Comparison of ENCODE assay signal across 23 mouse cellular contexts in genomic region chr8:84071921-84072320, GRCm38 (mm10). TPM values are rescaled to one million over a fixed set of nuclear protein-coding genes. Genes with fewer than 3 reads are reported as not detected.
DNase-seq lines count a peak whose midpoint lies in the region; ATAC-seq and TF ChIP-seq lines count a peak whose summit lies in the region.
"Had no signal": no experiment of that assay in that cellular context is flagged by ENCODE, and none has a peak within 500 bp of the region (broad histone marks: within the 10 kb centered on the region; RNA-seq: fewer than 3 reads in every experiment).

No protein-coding gene starts in this region.

- H3K4me3 ChIP-seq in heart, embryonic 13.5 days = no peak overlapping the region
- H3K4me3 ChIP-seq in heart, embryonic 10.5 days = no peak overlapping the region
- H3K4me3 ChIP-seq in left cerebral cortex, adult 2 months = no peak overlapping the region
- no peak overlapping the region for H3K4me3 ChIP-seq in olfactory bulb, adult 2 months (ENCODE audit: insufficient read depth, low read depth, low read length)
- H3K4me3 ChIP-seq: heart, embryonic 15.5 days; hindbrain, embryonic 12.5 days; midbrain, embryonic 15.5 days had no signal

- H3K36me3 ChIP-seq in heart, embryonic 13.5 days = peaks cover 12% of the 10 kb centered on the region
- peaks cover 30% of the 10 kb centered on the region for H3K36me3 ChIP-seq in heart, embryonic 10.5 days
- H3K36me3 ChIP-seq: heart, embryonic 15.5 days had no signal

- H3K4me2 ChIP-seq in heart, embryonic 13.5 days = no peak overlapping the region
- H3K4me2 ChIP-seq: heart, embryonic 15.5 days; hindbrain, embryonic 12.5 days; midbrain, embryonic 15.5 days had no signal

- DNase-seq in heart, embryonic 10.5 days (ENCODE audit: low spot score) = no peak
- no peak for DNase-seq in left cerebral cortex, adult 2 months (ENCODE audit: extremely low spot score in 1 of 2, low spot score in 2 of 2)
- DNase-seq in left cerebral cortex, adult 11 months (ENCODE audit: low spot score) = no peak
- DNase-seq in ovary, postnatal 36 days (ENCODE audit: low spot score) = peak; percentile 21
- no peak for DNase-seq in ovary, postnatal 14 days (ENCODE audit: low spot score)
- no peak for DNase-seq in frontal cortex, postnatal 14 days (ENCODE audit: low spot score in 2 of 2)
- DNase-seq: adrenal gland, adult 2 months; cerebellum, postnatal 10 days; kidney, adult 8-10 months; retina, postnatal 1 day had no signal

- no peaks in the 10 kb centered on the region for H3K27me3 ChIP-seq in heart, embryonic 13.5 days (replicated peaks)
- H3K27me3 ChIP-seq in heart, embryonic 10.5 days (ENCODE audit: insufficient read depth, poor library complexity, severe bottlenecking) = no peaks in the 10 kb centered on the region
- H3K27me3 ChIP-seq: heart, embryonic 15.5 days; hindbrain, embryonic 12.5 days; midbrain, embryonic 15.5 days had no signal

- intact Hi-C loops in left cerebral cortex, adult 2 months (cut with DNase I) = no loop called here

- ATAC-seq in heart, embryonic 13.5 days (ENCODE audit: extremely low read depth, insufficient number of reproducible peaks, low FRiP score, low TSS enrichment) = no peak
- ATAC-seq: forebrain, embryonic 16.5 days; midbrain, embryonic 15.5 days had no signal

- H3K4me1 ChIP-seq in heart, embryonic 13.5 days = peaks cover 60% of the 10 kb centered on the region
- peaks cover 65% of the 10 kb centered on the region for H3K4me1 ChIP-seq in heart, embryonic 10.5 days
- peaks cover 71% of the 10 kb centered on the region for H3K4me1 ChIP-seq in olfactory bulb, adult 2 months (ENCODE audit: control insufficient read depth, insufficient read depth, low read length)

- peak overlapping the region; percentile 29; the same call in 1 of the 2 replicates for H3K9ac ChIP-seq in heart, embryonic 13.5 days
- H3K9ac ChIP-seq: heart, embryonic 15.5 days; hindbrain, embryonic 12.5 days; midbrain, embryonic 15.5 days had no signal

- H3K27ac ChIP-seq in heart, embryonic 13.5 days (replicated peaks) = no peak overlapping the region
- H3K27ac ChIP-seq in heart, embryonic 10.5 days = no peak overlapping the region
- H3K27ac ChIP-seq in left cerebral cortex, adult 2 months = 0 out of 2 replicates have a peak overlapping the region, but pooled peaks have one; percentile 19
- peak overlapping the region; percentile 95 for H3K27ac ChIP-seq in olfactory bulb, adult 2 months (ENCODE audit: insufficient read depth, low read depth, low read length)
- H3K27ac ChIP-seq: heart, embryonic 15.5 days; hindbrain, embryonic 12.5 days had no signal

- no peak for TF ChIP-seq POLR2A in olfactory bulb, adult 2 months (IDR thresholded peaks at IDR 0.05; ENCODE audit: insufficient read depth, low read depth, low read length)

- no peak for TF ChIP-seq CTCF in left cerebral cortex, adult 2 months (IDR thresholded peaks at IDR 0.05)
- no peak for TF ChIP-seq CTCF in olfactory bulb, adult 2 months (IDR thresholded peaks at IDR 0.05; ENCODE audit: insufficient read depth, low read depth, low read length)

- H3K9me3 ChIP-seq in heart, embryonic 13.5 days = no peaks in the 10 kb centered on the region
- no peaks in the 10 kb centered on the region for H3K9me3 ChIP-seq in heart, embryonic 10.5 days
- H3K9me3 ChIP-seq: G1E; heart, embryonic 15.5 days; hindbrain, embryonic 12.5 days; midbrain, embryonic 15.5 days had no signal

- 46% methylated on average over 3 of the region's 3 CpGs for WGBS in heart, embryonic 13.5 days
- WGBS in heart, embryonic 10.5 days = 66% methylated on average over 3 of the region's 3 CpGs
- 19% methylated on average over 3 of the region's 3 CpGs for WGBS in olfactory bulb, adult 2 months

RNA-seq across cellular contexts. Expression of gene Rfx1, which starts 5.3 kb away (rescaled TPM):
- 5.7 and 5.8 TPM in 2 replicates for polyA plus RNA-seq in heart, embryonic 13.5 days (2015; fragmentation: Nextera tagmentation; extraction: Ambion mirVana)
- 6.5 and 7.3 TPM in 2 replicates for polyA plus RNA-seq in heart, embryonic 10.5 days (2016; fragmentation: Nextera tagmentation; extraction: Ambion mirVana)
- 10 to 100 TPM; 27.1 to 30.0 TPM for total RNA-seq in left cerebral cortex, adult 2 months (2021)
- not detected in 2 replicates for polyA plus RNA-seq in olfactory bulb, adult 2 months (2012; ENCODE audit: insufficient read depth, insufficient read length, low replicate concordance, missing spikeins)

RNA-seq across cellular contexts. Expression of gene Gm10643, which starts 7.0 kb away (rescaled TPM):
- polyA plus RNA-seq in heart, embryonic 13.5 days (2015; fragmentation: Nextera tagmentation; extraction: Ambion mirVana) = 0.86 and 0.93 TPM in 2 replicates
- 1.0 and 1.4 TPM in 2 replicates for polyA plus RNA-seq in heart, embryonic 10.5 days (2016; fragmentation: Nextera tagmentation; extraction: Ambion mirVana)
- 1 to 10 TPM; 2.8 to 3.5 TPM for total RNA-seq in left cerebral cortex, adult 2 months (2021)
- polyA plus RNA-seq in olfactory bulb, adult 2 months (2012; ENCODE audit: insufficient read depth, insufficient read length, low replicate concordance, missing spikeins) = not detected in 2 replicates
- polyA plus RNA-seq: liver, adult 2 months had no signal

RNA-seq across cellular contexts. Expression of gene Rln3, which starts 27.1 kb away (rescaled TPM):
- 0.25 TPM in 1 of 2 replicates, not detected in the other for polyA plus RNA-seq in heart, embryonic 13.5 days (2015; fragmentation: Nextera tagmentation; extraction: Ambion mirVana)
- 0.67 TPM in 1 of 2 replicates, not detected in the other for polyA plus RNA-seq in heart, embryonic 10.5 days (2016; fragmentation: Nextera tagmentation; extraction: Ambion mirVana)
- not detected for total RNA-seq in left cerebral cortex, adult 2 months (2021)
- not detected in 2 replicates for polyA plus RNA-seq in olfactory bulb, adult 2 months (2012; ENCODE audit: insufficient read depth, insufficient read length, low replicate concordance, missing spikeins)
- total RNA-seq: adrenal gland, adult 2 months; G1E; gastrocnemius, postnatal 4 days; layer of hippocampus, adult 8-10 months; left cerebral cortex, postnatal 10 days; liver, adult 2 months had no signal
- polyA plus RNA-seq: forebrain, embryonic 16.5 days; G1E; heart, embryonic 15.5 days; hindbrain, embryonic 12.5 days; liver, adult 2 months; lung, embryonic 16.5 days; stomach, embryonic 14.5 days had no signal

RNA-seq across cellular contexts. Expression of gene Il27ra, which starts 29.5 kb away (rescaled TPM):
- polyA plus RNA-seq in heart, embryonic 13.5 days (2015; fragmentation: Nextera tagmentation; extraction: Ambion mirVana) = 4.6 and 5.4 TPM in 2 replicates
- polyA plus RNA-seq in heart, embryonic 10.5 days (2016; fragmentation: Nextera tagmentation; extraction: Ambion mirVana) = 1.4 and 2.6 TPM in 2 replicates
- total RNA-seq in left cerebral cortex, adult 2 months (2021) = under 1 TPM; 0.23 to 0.41 TPM
- not detected in 2 replicates for polyA plus RNA-seq in olfactory bulb, adult 2 months (2012; ENCODE audit: insufficient read depth, insufficient read length, low replicate concordance, missing spikeins)
- total RNA-seq: G1E had no signal
- polyA plus RNA-seq: G1E had no signal

RNA-seq across cellular contexts. Expression of gene Dcaf15, which starts 32.6 kb away (rescaled TPM):
- polyA plus RNA-seq in heart, embryonic 13.5 days (2015; fragmentation: Nextera tagmentation; extraction: Ambion mirVana) = 7.6 TPM in 2 replicates
- 10.4 and 14.2 TPM in 2 replicates for polyA plus RNA-seq in heart, embryonic 10.5 days (2016; fragmentation: Nextera tagmentation; extraction: Ambion mirVana)
- total RNA-seq in left cerebral cortex, adult 2 months (2021) = 10 to 100 TPM; 17.9 to 18.0 TPM
- not detected in 2 replicates for polyA plus RNA-seq in olfactory bulb, adult 2 months (2012; ENCODE audit: insufficient read depth, insufficient read length, low replicate concordance, missing spikeins)

Comparison
In these comparisons a context has a peak if more than half of its experiments do, and no peak if none do; other contexts are left out.
1. H3K27ac ChIP-seq: peak in left cerebral cortex, adult 2 months (single experiment) and olfactory bulb, adult 2 months (single experiment); none in heart, embryonic 13.5 days (single experiment) and heart, embryonic 10.5 days (single experiment).